Mouse (Mus musculus) embryo, embryonic 9.5 days (tissue): ENCODE data around the gene Edrf1.
"Not testable (repeated sequence)": the region's sequence is repeated elsewhere in the genome, so short reads cannot be mapped to it uniquely, and the experiment has no call there.

Source experiments
- DNase-seq: peaks from one replicate; pipeline ENCODE4 v3.0.0-alpha.2; 2017; ENCODE audit errors: extremely low spot score

Gene Edrf1

GRCm38 (mm10) chr7:133645716-133646115 lies 8.4 kb downstream of the Edrf1 start:
- DNase-seq: no peak

- no peak for DNase-seq
Observed at GRCm38 (mm10) chr7:133662467-133662866, 25.1 kb downstream of the Edrf1 start.

- no peak for DNase-seq
Observed at GRCm38 (mm10) chr7:133669071-133669470, 31.7 kb downstream of the Edrf1 start.

- DNase-seq: no peak
Observed at GRCm38 (mm10) chr7:133669946-133670345, 32.6 kb downstream of the Edrf1 start.

GRCm38 (mm10) chr7:133670846-133671245 lies 33.5 kb downstream of the Edrf1 start:
- DNase-seq: no peak

GRCm38 (mm10) chr7:133676002-133676401 lies 38.7 kb downstream of the Edrf1 start:
- DNase-seq: no peak

- no peak for DNase-seq
Observed at GRCm38 (mm10) chr7:133678716-133679115, 41.4 kb downstream of the Edrf1 start.

- DNase-seq: no peak
Observed at GRCm38 (mm10) chr7:133679439-133679838, 42.1 kb downstream of the Edrf1 start.

- no peak for DNase-seq
Observed at GRCm38 (mm10) chr7:133679961-133680360, 42.6 kb downstream of the Edrf1 start, which contains the start of gene Mmp21. Gene Mmp21, minus strand, starts transcription at chr7:133680061.

- DNase-seq: no peak
Observed at GRCm38 (mm10) chr7:133683626-133684025, 46.3 kb downstream of the Edrf1 start.

- no peak for DNase-seq
Observed at GRCm38 (mm10) chr7:133684110-133684509, 46.8 kb downstream of the Edrf1 start.

- no peak for DNase-seq
Observed at GRCm38 (mm10) chr7:133684701-133685100, 47.4 kb downstream of the Edrf1 start.

- not testable (repeated sequence) for DNase-seq
Observed at GRCm38 (mm10) chr7:133685644-133686043, 48.3 kb downstream of the Edrf1 start.

GRCm38 (mm10) chr7:133698021-133698709 lies 60.8 kb downstream of the Edrf1 start:
- DNase-seq: no peak

- no peak for DNase-seq
Observed at GRCm38 (mm10) chr7:133699885-133700284, 62.5 kb downstream of the Edrf1 start.

- no peak for DNase-seq
Observed at GRCm38 (mm10) chr7:133701366-133701765, 64.0 kb downstream of the Edrf1 start.

GRCm38 (mm10) chr7:133702333-133702732 lies 65.0 kb downstream of the Edrf1 start:
- no peak for DNase-seq

GRCm38 (mm10) chr7:133703906-133704305 lies 66.6 kb downstream of the Edrf1 start:
- DNase-seq: no peak

- no peak for DNase-seq
Observed at GRCm38 (mm10) chr7:133707301-133707700, 70.0 kb downstream of the Edrf1 start.

- DNase-seq: no peak
Observed at GRCm38 (mm10) chr7:133715387-133715786, 78.0 kb downstream of the Edrf1 start.

GRCm38 (mm10) chr7:133718580-133718979 lies 81.2 kb downstream of the Edrf1 start:
- no peak for DNase-seq

GRCm38 (mm10) chr7:133720616-133721015 lies 83.3 kb downstream of the Edrf1 start:
- DNase-seq: no peak
